Mouse (Mus musculus): ENCODE data around the gene Nat8f5.
"Not testable (repeated sequence)": the region's sequence is repeated elsewhere in the genome, so short reads cannot be mapped to it uniquely, and the experiment has no call there.

- TF ChIP-seq GATA1, TAL1 (IDR thresholded peaks at IDR 0.05; ENCODE audit: low read length): not testable (repeated sequence)
Measured at GRCm38 (mm10) chr6:85843677-85844458, 23.1 kb upstream of the Nat8f5 start.
